Mouse (Mus musculus): Measurements from ENCODE around the gene Trnau1ap.

DNA sequence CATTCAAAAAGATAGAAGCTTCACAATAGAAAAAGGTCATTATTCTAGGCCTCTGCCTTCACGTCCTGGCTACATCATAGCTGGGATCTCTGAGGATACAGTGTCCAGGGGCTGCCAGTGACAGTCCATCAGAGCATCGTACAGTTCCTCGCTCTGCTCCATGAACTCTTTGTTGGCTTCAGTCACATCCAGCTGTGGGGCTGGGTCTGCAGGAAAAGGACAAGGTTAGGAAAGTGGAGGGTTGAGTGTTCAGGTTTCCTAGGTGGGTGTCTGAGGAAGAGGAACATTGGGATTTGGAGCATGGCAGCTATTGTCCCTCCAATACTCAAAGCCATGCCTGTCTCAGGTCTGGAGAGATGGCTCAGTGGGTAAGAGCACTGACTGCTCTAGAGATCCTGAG lies 17.5 kb downstream of the Trnau1ap start:
- TF ChIP-seq CTCF (IDR thresholded peaks at IDR 0.05; ENCODE audit: borderline replicate concordance, insufficient read depth, low read depth, low read length) (no peak), POLR2A (IDR thresholded peaks at IDR 0.05; ENCODE audit: borderline replicate concordance, insufficient read depth, low read length) (no peak)

Data from cerebellum, adult 2 months (tissue).